Mouse (Mus musculus): ENCODE data around the gene Sbno2. TPM values are rescaled to one million over a fixed set of nuclear protein-coding genes. Genes with fewer than 3 reads are reported as not detected.

Sbno2 gene
- polyA plus RNA-seq, 1 experiment = 29.4 TPM

- Histone ChIP-seq H3K79me3 (ENCODE audit: low read depth) (peaks cover 74% of the 10 kb centered on the region), H3K79me2 (ENCODE audit: control insufficient read depth, insufficient read depth) (peaks cover 81% of the 10 kb centered on the region), H3K27me3 (ENCODE audit: control insufficient read depth, insufficient read depth, insufficient read length) (no peaks in the 10 kb centered on the region), H3K4me3 (ENCODE audit: insufficient read depth, poor library complexity, severe bottlenecking) (peak overlapping the region; percentile 92), H3K36me3 (ENCODE audit: control insufficient read depth, insufficient read depth) (peaks cover 15% of the 10 kb centered on the region), H3ac (ENCODE audit: control insufficient read depth, insufficient read length, low read depth) (peak overlapping the region; percentile 25)
- TF ChIP-seq CEBPB (IDR thresholded peaks at IDR 0.05; ENCODE audit: low read depth) (no peak), FOSL1 (IDR thresholded peaks at IDR 0.05; ENCODE audit: insufficient read depth, low read length, poor library complexity, severe bottlenecking) (no peak), MAX (IDR thresholded peaks at IDR 0.05) (no peak), MYOD1 (IDR thresholded peaks at IDR 0.05; ENCODE audit: control insufficient read depth, insufficient read length, low read depth) (no peak), USF1 (IDR thresholded peaks at IDR 0.05; ENCODE audit: low read depth) (no peak), CTCF (IDR thresholded peaks at IDR 0.05; ENCODE audit: control insufficient read depth, insufficient read depth, insufficient read length) (no peak), MYOG (IDR thresholded peaks at IDR 0.05; ENCODE audit: control insufficient read depth, extremely low read depth, insufficient read length) (no peak)
Observed at GRCm38 (mm10) chr10:80100982-80101381, 4.4 kb downstream of the Sbno2 start.

DNA sequence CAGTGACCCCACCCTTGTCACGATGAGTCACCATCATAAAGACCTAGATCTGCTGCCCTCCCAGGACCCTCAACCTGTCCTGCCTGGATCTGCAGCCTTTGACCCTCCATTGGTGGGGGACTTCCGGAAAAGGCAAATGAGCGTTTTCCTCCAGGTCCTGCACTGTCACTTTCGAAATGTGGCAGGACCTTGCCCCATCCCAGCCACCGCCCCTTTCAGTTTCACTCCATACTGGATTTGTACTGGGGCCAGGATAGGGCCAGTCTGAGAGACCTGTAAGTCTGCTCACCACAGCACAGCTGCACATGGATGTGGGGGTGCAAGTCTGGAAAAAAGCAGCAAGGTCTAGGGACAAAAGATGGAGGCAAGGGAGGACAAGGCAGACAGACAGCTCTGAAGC lies 6.7 kb downstream of the Sbno2 start:
- Histone ChIP-seq H3K79me3 (ENCODE audit: low read depth) (peaks cover 93% of the 10 kb centered on the region), H3K36me3 (ENCODE audit: control insufficient read depth, insufficient read depth) (peaks cover 33% of the 10 kb centered on the region)
- TF ChIP-seq USF1 (IDR thresholded peaks at IDR 0.05; ENCODE audit: low read depth) = no peak
- TF ChIP-seq MAX (IDR thresholded peaks at IDR 0.05) = no peak
- no peak for TF ChIP-seq CTCF (IDR thresholded peaks at IDR 0.05; ENCODE audit: control insufficient read depth, insufficient read depth, insufficient read length)
- TF ChIP-seq MYOG (IDR thresholded peaks at IDR 0.05; ENCODE audit: control insufficient read depth, extremely low read depth, insufficient read length) = no peak
- TF ChIP-seq MYOD1 (IDR thresholded peaks at IDR 0.05; ENCODE audit: control insufficient read depth, insufficient read length, low read depth) = no peak
- TF ChIP-seq FOSL1 (IDR thresholded peaks at IDR 0.05; ENCODE audit: insufficient read depth, low read length, poor library complexity, severe bottlenecking) = no peak
- no peak for TF ChIP-seq CEBPB (IDR thresholded peaks at IDR 0.05; ENCODE audit: low read depth)

GRCm38 (mm10) chr10:80097275-80097674 lies 8.1 kb downstream of the Sbno2 start:
- Histone ChIP-seq H3K27me3 (ENCODE audit: control insufficient read depth, insufficient read depth, insufficient read length) (no peaks in the 10 kb centered on the region), H3K79me3 (ENCODE audit: low read depth) (peaks cover 92% of the 10 kb centered on the region), H3K36me3 (ENCODE audit: control insufficient read depth, insufficient read depth) (peaks cover 33% of the 10 kb centered on the region), H3K4me3 (ENCODE audit: insufficient read depth, poor library complexity, severe bottlenecking) (no peak overlapping the region), H3K79me2 (ENCODE audit: control insufficient read depth, insufficient read depth) (peaks cover 100% of the 10 kb centered on the region), H3ac (ENCODE audit: control insufficient read depth, insufficient read length, low read depth) (no peak overlapping the region)
- no peak for TF ChIP-seq USF1 (IDR thresholded peaks at IDR 0.05; ENCODE audit: low read depth)
- TF ChIP-seq MYOG (IDR thresholded peaks at IDR 0.05; ENCODE audit: control insufficient read depth, extremely low read depth, insufficient read length) = no peak
- TF ChIP-seq MYOD1 (IDR thresholded peaks at IDR 0.05; ENCODE audit: control insufficient read depth, insufficient read length, low read depth) = no peak
- no peak for TF ChIP-seq CTCF (IDR thresholded peaks at IDR 0.05; ENCODE audit: control insufficient read depth, insufficient read depth, insufficient read length)
- no peak for TF ChIP-seq CEBPB (IDR thresholded peaks at IDR 0.05; ENCODE audit: low read depth)
- TF ChIP-seq MAX (IDR thresholded peaks at IDR 0.05) = no peak
- no peak for TF ChIP-seq FOSL1 (IDR thresholded peaks at IDR 0.05; ENCODE audit: insufficient read depth, low read length, poor library complexity, severe bottlenecking)

More for the DNA sequence above, 6.7 kb downstream of the Sbno2 start:
- H3K79me2 ChIP-seq (ENCODE audit: control insufficient read depth, insufficient read depth) = peaks cover 100% of the 10 kb centered on the region
- H3K4me3 ChIP-seq (ENCODE audit: insufficient read depth, poor library complexity, severe bottlenecking) = no peak overlapping the region
- no peak overlapping the region for H3ac ChIP-seq (ENCODE audit: control insufficient read depth, insufficient read length, low read depth)
- no peaks in the 10 kb centered on the region for H3K27me3 ChIP-seq (ENCODE audit: control insufficient read depth, insufficient read depth, insufficient read length)

DNA sequence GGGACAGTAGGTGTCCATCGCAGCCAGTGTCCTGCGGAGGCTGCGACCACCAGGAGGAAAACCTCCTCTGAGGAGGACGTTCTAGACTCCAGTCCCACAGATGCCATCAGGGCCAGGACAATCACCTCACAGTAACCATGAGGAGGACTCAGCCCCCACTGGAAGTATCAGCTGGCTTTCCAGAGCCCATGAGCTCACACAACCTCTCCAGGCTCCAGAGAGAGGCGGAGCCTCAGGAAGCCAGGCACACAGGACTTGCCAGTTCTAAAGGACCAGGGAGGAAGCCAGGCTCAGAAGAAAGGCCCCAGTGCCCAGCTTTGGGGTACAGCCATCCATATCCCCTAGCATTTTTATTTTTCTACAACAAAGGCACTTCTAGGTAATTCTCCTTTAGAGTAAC lies 9.8 kb downstream of the Sbno2 start:
- H3K4me3 ChIP-seq (ENCODE audit: insufficient read depth, poor library complexity, severe bottlenecking) = no peak overlapping the region
- H3K27me3 ChIP-seq (ENCODE audit: control insufficient read depth, insufficient read depth, insufficient read length) = no peaks in the 10 kb centered on the region
- no peak overlapping the region for H3ac ChIP-seq (ENCODE audit: control insufficient read depth, insufficient read length, low read depth)
- peaks cover 87% of the 10 kb centered on the region for H3K79me3 ChIP-seq (ENCODE audit: low read depth)
- H3K79me2 ChIP-seq (ENCODE audit: control insufficient read depth, insufficient read depth) = peaks cover 100% of the 10 kb centered on the region
- H3K36me3 ChIP-seq (ENCODE audit: control insufficient read depth, insufficient read depth) = peaks cover 43% of the 10 kb centered on the region
- no peak for TF ChIP-seq MYOD1 (IDR thresholded peaks at IDR 0.05; ENCODE audit: control insufficient read depth, insufficient read length, low read depth)
- TF ChIP-seq USF1 (IDR thresholded peaks at IDR 0.05; ENCODE audit: low read depth) = no peak
- no peak for TF ChIP-seq FOSL1 (IDR thresholded peaks at IDR 0.05; ENCODE audit: insufficient read depth, low read length, poor library complexity, severe bottlenecking)
- TF ChIP-seq MYOG (IDR thresholded peaks at IDR 0.05; ENCODE audit: control insufficient read depth, extremely low read depth, insufficient read length) = no peak
- no peak for TF ChIP-seq MAX (IDR thresholded peaks at IDR 0.05)
- TF ChIP-seq CEBPB (IDR thresholded peaks at IDR 0.05; ENCODE audit: low read depth) = no peak
- TF ChIP-seq CTCF (IDR thresholded peaks at IDR 0.05; ENCODE audit: control insufficient read depth, insufficient read depth, insufficient read length) = no peak

- H3K27me3 ChIP-seq (ENCODE audit: control insufficient read depth, insufficient read depth, insufficient read length) = no peaks in the 10 kb centered on the region
- peaks cover 87% of the 10 kb centered on the region for H3K79me3 ChIP-seq (ENCODE audit: low read depth)
- H3K79me2 ChIP-seq (ENCODE audit: control insufficient read depth, insufficient read depth) = peaks cover 100% of the 10 kb centered on the region
- no peak overlapping the region for H3K4me3 ChIP-seq (ENCODE audit: insufficient read depth, poor library complexity, severe bottlenecking)
- peak overlapping the region; percentile 1 for H3ac ChIP-seq (ENCODE audit: control insufficient read depth, insufficient read length, low read depth)
- peaks cover 45% of the 10 kb centered on the region for H3K36me3 ChIP-seq (ENCODE audit: control insufficient read depth, insufficient read depth)
- no peak for TF ChIP-seq MYOG (IDR thresholded peaks at IDR 0.05; ENCODE audit: control insufficient read depth, extremely low read depth, insufficient read length)
- TF ChIP-seq CEBPB (IDR thresholded peaks at IDR 0.05; ENCODE audit: low read depth) = no peak
- TF ChIP-seq CTCF (IDR thresholded peaks at IDR 0.05; ENCODE audit: control insufficient read depth, insufficient read depth, insufficient read length) = no peak
- TF ChIP-seq MAX (IDR thresholded peaks at IDR 0.05) = no peak
- no peak for TF ChIP-seq USF1 (IDR thresholded peaks at IDR 0.05; ENCODE audit: low read depth)
- TF ChIP-seq MYOD1 (IDR thresholded peaks at IDR 0.05; ENCODE audit: control insufficient read depth, insufficient read length, low read depth) = no peak
- TF ChIP-seq FOSL1 (IDR thresholded peaks at IDR 0.05; ENCODE audit: insufficient read depth, low read length, poor library complexity, severe bottlenecking) = no peak
Observed at GRCm38 (mm10) chr10:80094684-80095083, 10.7 kb downstream of the Sbno2 start.
